Mouse (Mus musculus) bone marrow, adult 2 months (tissue): Measurements from ENCODE around the gene Rims3.

Experiments
- CTCF ChIP-seq: fragments of 200-500 bp; IDR thresholded peaks from 2 replicates; pipeline ENCODE4 v1.5.1; 2011; ENCODE audit warnings: low read length, control low read depth; ENCODE audit not compliant: control insufficient read depth, insufficient read depth
- POLR2A ChIP-seq: fragments of 200-500 bp; IDR thresholded peaks from 2 replicates; pipeline ENCODE4 v1.6.1; 2011; ENCODE audit warnings: low read depth, mild to moderate bottlenecking, control low read depth, low read length, borderline replicate concordance; ENCODE audit not compliant: control insufficient read depth

GRCm38 (mm10) chr4:120870262-120870748 is 15.7 kb downstream of the Rims3 start:
- TF ChIP-seq POLR2A (no peak), CTCF (no peak)
